Mouse (Mus musculus): Measurements from ENCODE around the gene Sphk2. TPM values are rescaled to one million over a fixed set of nuclear protein-coding genes. Genes with fewer than 3 reads are reported as not detected.
"Not testable (repeated sequence)": the region's sequence is repeated elsewhere in the genome, so short reads cannot be mapped to it uniquely, and the experiment has no call there.

Sphk2 gene
- polyA plus RNA-seq, 1 experiment from 2014 or later, result 25.1 TPM

DNA sequence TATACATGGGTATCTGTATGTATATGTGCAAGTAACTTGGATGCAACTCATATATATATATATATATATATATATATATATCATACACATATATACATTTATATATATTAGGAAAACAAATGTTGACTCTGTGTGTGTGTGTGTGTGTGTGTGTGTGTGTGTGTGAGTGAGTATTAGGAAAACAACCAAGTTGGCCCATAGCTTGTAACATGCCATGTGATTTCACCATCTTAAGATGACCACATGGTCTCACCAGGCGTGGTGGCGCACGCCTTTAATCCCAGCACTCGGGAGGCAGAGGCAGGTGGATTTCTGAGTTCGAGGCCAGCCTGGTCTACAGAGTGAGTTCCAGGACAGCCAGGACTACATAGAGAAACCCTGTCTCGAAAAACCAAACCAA lies 56.1 kb downstream of the Sphk2 start:
- WGBS, result 93% methylated on average over 6 of the region's 6 CpGs
- not testable (repeated sequence) for ATAC-seq (ENCODE audit: low read depth); H3K4me3 ChIP-seq; H3K27ac ChIP-seq (replicated peaks); H3K36me3 ChIP-seq; H3K9ac ChIP-seq; H3K27me3 ChIP-seq; H3K4me1 ChIP-seq (replicated peaks); H3K9me3 ChIP-seq; H3K4me2 ChIP-seq

DNA sequence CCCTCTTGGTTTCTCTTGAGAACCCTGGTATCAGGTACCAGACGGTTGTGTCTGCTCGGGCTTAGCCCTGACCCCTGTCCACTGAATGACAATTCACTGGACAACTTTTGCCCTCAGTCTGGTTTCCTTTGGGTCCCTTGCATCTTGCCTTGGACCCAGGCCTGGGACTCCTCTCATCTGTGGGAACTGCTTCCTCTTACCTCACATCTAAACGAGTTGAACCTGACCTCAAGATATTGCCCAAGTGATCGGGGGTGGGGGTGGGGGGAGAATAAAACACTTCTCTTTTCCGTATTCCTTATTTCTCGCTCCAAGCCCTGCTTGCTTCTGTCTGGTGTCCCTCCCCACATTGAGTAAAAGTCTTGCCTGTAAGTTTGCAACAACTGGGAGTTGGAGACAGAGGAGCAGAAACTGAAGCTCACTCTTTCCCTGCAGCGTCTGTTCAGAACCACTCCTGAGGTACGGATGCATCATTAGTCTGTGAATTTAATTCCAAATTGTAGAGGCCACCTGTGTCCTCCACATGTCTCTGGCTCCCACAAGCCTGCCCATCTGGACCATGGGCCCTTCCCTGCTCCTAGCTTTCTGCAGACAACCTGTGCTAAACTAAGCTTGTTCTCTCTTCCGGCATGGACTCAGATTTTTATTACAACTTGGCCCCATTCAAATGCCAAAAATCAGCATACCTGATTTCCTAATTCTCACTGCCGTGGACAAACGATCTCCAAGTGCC lies 56.9 kb downstream of the Sphk2 start:
- Histone ChIP-seq H3K27ac (replicated peaks) (no peak overlapping the region), H3K4me2 (no peak overlapping the region), H3K36me3 (no peaks in the 10 kb centered on the region), H3K4me1 (replicated peaks) (peaks cover 3% of the 10 kb centered on the region; the same call in 1 of the 2 replicates), H3K9ac (no peak overlapping the region), H3K9me3 (no peaks in the 10 kb centered on the region), H3K4me3 (no peak overlapping the region), H3K27me3 (no peaks in the 10 kb centered on the region)
- 88% methylated on average over 11 of the region's 11 CpGs for WGBS
- no peak for ATAC-seq (ENCODE audit: low read depth)

Other genes starting within 250 kb of the Sphk2 start
- 0.13 and 0.29 TPM in 2 replicates for gene Tulp2, start 236.1 kb downstream of the Sphk2 start, polyA plus RNA-seq (2015; fragmentation: Nextera tagmentation; extraction: Ambion mirVana)
- not detected in 2 replicates for gene Gm45808, start 231.2 kb downstream of the Sphk2 start, polyA plus RNA-seq (2015; fragmentation: Nextera tagmentation; extraction: Ambion mirVana)
- gene Dhdh, start 229.2 kb downstream of the Sphk2 start, polyA plus RNA-seq (2015; fragmentation: Nextera tagmentation; extraction: Ambion mirVana), result 3.2 and 3.4 TPM in 2 replicates
- 116 and 121 TPM in 2 replicates for gene Nucb1, start 207.6 kb downstream of the Sphk2 start, polyA plus RNA-seq (2015; fragmentation: Nextera tagmentation; extraction: Ambion mirVana)
- 17.2 and 20.9 TPM in 2 replicates for gene Ppp1r15a, start 191.7 kb downstream of the Sphk2 start, polyA plus RNA-seq (2015; fragmentation: Nextera tagmentation; extraction: Ambion mirVana)
- 4.1 and 7.9 TPM in 2 replicates for gene Plekha4, start 191.7 kb downstream of the Sphk2 start, polyA plus RNA-seq (2015; fragmentation: Nextera tagmentation; extraction: Ambion mirVana)
- 0.52 and 1.7 TPM in 2 replicates for gene Hsd17b14, start 163.1 kb downstream of the Sphk2 start, polyA plus RNA-seq (2015; fragmentation: Nextera tagmentation; extraction: Ambion mirVana)
- 24.0 and 24.1 TPM in 2 replicates for gene Bcat2, start 147.8 kb downstream of the Sphk2 start, polyA plus RNA-seq (2015; fragmentation: Nextera tagmentation; extraction: Ambion mirVana)
- gene Fgf21, start 102.5 kb downstream of the Sphk2 start, polyA plus RNA-seq (2015; fragmentation: Nextera tagmentation; extraction: Ambion mirVana), result not detected in 2 replicates
- not detected in 2 replicates for gene Fut1, start 100.7 kb downstream of the Sphk2 start, polyA plus RNA-seq (2015; fragmentation: Nextera tagmentation; extraction: Ambion mirVana)
- gene Izumo1, start 96.2 kb downstream of the Sphk2 start, polyA plus RNA-seq (2015; fragmentation: Nextera tagmentation; extraction: Ambion mirVana), result 0.10 TPM in 1 of 2 replicates, not detected in the other
- 13.1 TPM in 2 replicates for gene Rasip1, start 90.5 kb downstream of the Sphk2 start, polyA plus RNA-seq (2015; fragmentation: Nextera tagmentation; extraction: Ambion mirVana)
- 3.1 and 3.4 TPM in 2 replicates for gene Mamstr, start 78.0 kb downstream of the Sphk2 start, polyA plus RNA-seq (2015; fragmentation: Nextera tagmentation; extraction: Ambion mirVana)
- gene Fut2, start 51.6 kb downstream of the Sphk2 start, polyA plus RNA-seq (2015; fragmentation: Nextera tagmentation; extraction: Ambion mirVana), result 0.15 TPM in 1 of 2 replicates, not detected in the other
- gene Ntn5, start 34.0 kb downstream of the Sphk2 start, polyA plus RNA-seq (2015; fragmentation: Nextera tagmentation; extraction: Ambion mirVana), result 1.9 and 2.6 TPM in 2 replicates
- 0.52 and 0.93 TPM in 2 replicates for gene Sec1, start 23.6 kb downstream of the Sphk2 start, polyA plus RNA-seq (2015; fragmentation: Nextera tagmentation; extraction: Ambion mirVana)
- gene Car11, start 18.2 kb downstream of the Sphk2 start, polyA plus RNA-seq (2015; fragmentation: Nextera tagmentation; extraction: Ambion mirVana), result 44.5 and 46.0 TPM in 2 replicates
- gene Dbp, start 12.9 kb downstream of the Sphk2 start, polyA plus RNA-seq (2015; fragmentation: Nextera tagmentation; extraction: Ambion mirVana), result 3.1 and 4.1 TPM in 2 replicates
- 570 and 614 TPM in 2 replicates for gene Rpl18, start 2.5 kb downstream of the Sphk2 start, polyA plus RNA-seq (2015; fragmentation: Nextera tagmentation; extraction: Ambion mirVana)
- 0.39 and 0.55 TPM in 2 replicates for gene Fam83e, start 3.2 kb upstream of the Sphk2 start, polyA plus RNA-seq (2015; fragmentation: Nextera tagmentation; extraction: Ambion mirVana)
- gene Spaca4, start 7.8 kb upstream of the Sphk2 start, polyA plus RNA-seq (2015; fragmentation: Nextera tagmentation; extraction: Ambion mirVana), result not detected in 2 replicates
- gene Lmtk3, start 65.7 kb upstream of the Sphk2 start, polyA plus RNA-seq (2015; fragmentation: Nextera tagmentation; extraction: Ambion mirVana), result 17.2 and 17.4 TPM in 2 replicates
- gene Sult2b1, start 66.7 kb upstream of the Sphk2 start, polyA plus RNA-seq (2015; fragmentation: Nextera tagmentation; extraction: Ambion mirVana), result 4.9 and 5.2 TPM in 2 replicates
- 292 and 303 TPM in 2 replicates for gene Cyth2, start 96.6 kb upstream of the Sphk2 start, polyA plus RNA-seq (2015; fragmentation: Nextera tagmentation; extraction: Ambion mirVana)
- 0.85 and 0.93 TPM in 2 replicates for gene Kcnj14, start 106.8 kb upstream of the Sphk2 start, polyA plus RNA-seq (2015; fragmentation: Nextera tagmentation; extraction: Ambion mirVana)
- 34.6 and 37.2 TPM in 2 replicates for gene Grwd1, start 112.9 kb upstream of the Sphk2 start, polyA plus RNA-seq (2015; fragmentation: Nextera tagmentation; extraction: Ambion mirVana)
- 41.9 and 44.6 TPM in 2 replicates for gene Kdelr1, start 154.8 kb upstream of the Sphk2 start, polyA plus RNA-seq (2015; fragmentation: Nextera tagmentation; extraction: Ambion mirVana)
- gene Grin2d, start 160.4 kb upstream of the Sphk2 start, polyA plus RNA-seq (2015; fragmentation: Nextera tagmentation; extraction: Ambion mirVana), result 1.6 and 2.1 TPM in 2 replicates
- not detected in 2 replicates for gene Syngr4, start 178.7 kb upstream of the Sphk2 start, polyA plus RNA-seq (2015; fragmentation: Nextera tagmentation; extraction: Ambion mirVana)
- gene Tmem143, start 178.9 kb upstream of the Sphk2 start, polyA plus RNA-seq (2015; fragmentation: Nextera tagmentation; extraction: Ambion mirVana), result 4.7 and 5.1 TPM in 2 replicates
- 47.4 and 51.6 TPM in 2 replicates for gene Emp3, start 203.4 kb upstream of the Sphk2 start, polyA plus RNA-seq (2015; fragmentation: Nextera tagmentation; extraction: Ambion mirVana)
- 3.4 and 3.8 TPM in 2 replicates for gene Ccdc114, start 206.1 kb upstream of the Sphk2 start, polyA plus RNA-seq (2015; fragmentation: Nextera tagmentation; extraction: Ambion mirVana)

All from neural tube, embryonic 13.5 days (tissue).